In genomic region chr1:180215044-180215443, GRCm38 (mm10) we compare ENCODE assay signal across 1 mouse cellular context.
TF ChIP-seq lines count a peak whose summit lies in the region.

No protein-coding gene starts in this region.

TF ChIP-seq in CH12.LX, 34 proteins besides CTCF, POLR2A, EP300 and RAD21 (continued from another document):
- TF ChIP-seq KAT2A (IDR thresholded peaks at IDR 0.05; ENCODE audit: insufficient replicate concordance, low read length) (no peak), TBP (conservative IDR thresholded peaks at IDR 0.05; ENCODE audit: low read depth, low read length) (no peak), NRF1 (IDR thresholded peaks at IDR 0.05; ENCODE audit: low read depth, low read length) (0 out of 2 replicates have a peak, but pooled peaks have one; percentile 40), JUND (conservative IDR thresholded peaks at IDR 0.05; ENCODE audit: low read depth, low read length) (no peak), USF2 (conservative IDR thresholded peaks at IDR 0.05; ENCODE audit: low read depth, low read length) (no peak), GABPA (IDR thresholded peaks at IDR 0.05; ENCODE audit: insufficient replicate concordance, low read depth, low read length) (no peak), ETS1 (conservative IDR thresholded peaks at IDR 0.05; ENCODE audit: low read depth, low read length) (no peak), IRF4 (IDR thresholded peaks at IDR 0.05; ENCODE audit: low read depth, low read length) (peak; percentile 46; the same call in 1 of the 2 replicates), RCOR1 (conservative IDR thresholded peaks at IDR 0.05; ENCODE audit: low read depth, low read length) (no peak), SMC3 (IDR thresholded peaks at IDR 0.05; ENCODE audit: low read depth, low read length) (peak; percentile 100), MYC (IDR thresholded peaks at IDR 0.05; ENCODE audit: low read depth, low read length) (no peak), SIN3A (IDR thresholded peaks at IDR 0.05; ENCODE audit: low read length) (peak; percentile 52; the same call in 1 of the 2 replicates), MAZ (IDR thresholded peaks at IDR 0.05; ENCODE audit: low read depth, low read length) (no peak), UBTF (IDR thresholded peaks at IDR 0.05; ENCODE audit: low read depth, low read length) (no peak), HCFC1 (IDR thresholded peaks at IDR 0.05; ENCODE audit: low read depth, low read length) (no peak), ELF1 (IDR thresholded peaks at IDR 0.05; ENCODE audit: low read depth, low read length) (no peak), USF1 (IDR thresholded peaks at IDR 0.05; ENCODE audit: low read depth, low read length) (no peak), ZC3H11A (IDR thresholded peaks at IDR 0.05; ENCODE audit: low read depth, low read length) (peak; percentile 99), CHD2 (IDR thresholded peaks at IDR 0.05; ENCODE audit: low read length) (no peak), POLR2AphosphoS2 (IDR thresholded peaks at IDR 0.05; ENCODE audit: low read depth, low read length) (no peak), JUN (IDR thresholded peaks at IDR 0.05; ENCODE audit: insufficient read depth, low read depth, low read length) (no peak), ZMIZ1 (IDR thresholded peaks at IDR 0.05; ENCODE audit: low read depth, low read length) (no peak), TCF12 (IDR thresholded peaks at IDR 0.05; ENCODE audit: low read depth, low read length) (peak; percentile 57; the same call in 1 of the 2 replicates), CHD1 (IDR thresholded peaks at IDR 0.05; ENCODE audit: low read depth, low read length) (no peak), E2F4 (IDR thresholded peaks at IDR 0.05; ENCODE audit: insufficient replicate concordance, low read depth, low read length) (no peak), ZNF384 (IDR thresholded peaks at IDR 0.05; ENCODE audit: low read depth, low read length) (no peak), PAX5 (IDR thresholded peaks at IDR 0.05; ENCODE audit: low read length) (no peak)
